Mouse (Mus musculus) gastrocnemius, postnatal 36 days (tissue): Measurements from ENCODE around the gene Krtap8-1. TPM values are rescaled to one million over a fixed set of nuclear protein-coding genes. Genes with fewer than 3 reads are reported as not detected.

Source experiments
- DNase-seq, 2 experiments: peaks; one replicate each; pipeline ENCODE4 v3.0.0; 2022
- intact Hi-C: fragments of 180-260 bp; cut with DNase I; formaldehyde crosslinking; loops from one replicate; pipeline ENCODE4 v1.15.1; 2025
- long read RNA-seq, 2 experiments: library from polyadenylated mRNA; stranded (forward); transcript quantifications; one replicate each; pipeline ENCODE4 v2.0.0; 2021
- total RNA-seq, 2 experiments: library from RNA; stranded (reverse); gene quantifications; 2 replicates each; pipeline ENCODE4 v1.2.3; 2021

Krtap8-1 gene
- not detected for total RNA-seq
- long read RNA-seq, experiment 1, result 0 reads
- long read RNA-seq, experiment 2, result 0 reads

GRCm38 (mm10) chr16:89487852-89488251, at the start of gene Krtap8-1:
Gene Krtap8-1, minus strand, starts transcription at chr16:89487952.
- no peak for DNase-seq
- intact Hi-C loops, result no loop called here

GRCm38 (mm10) chr16:89537349-89537748, 49.6 kb upstream of the Krtap8-1 start:
- intact Hi-C loops, result no loop called here
- DNase-seq, result no peak

- intact Hi-C loops, result no loop called here
- DNase-seq, result no peak
These were observed 42.8 kb upstream of the Krtap8-1 start for GRCm38 (mm10) chr16:89530547-89530946.

GRCm38 (mm10) chr16:89529846-89530245, 42.1 kb upstream of the Krtap8-1 start:
- intact Hi-C loops, result no loop called here
- DNase-seq, result no peak

GRCm38 (mm10) chr16:89528380-89528779, 40.6 kb upstream of the Krtap8-1 start:
- no peak for DNase-seq
- intact Hi-C loops, result no loop called here

- intact Hi-C loops, result loop anchor here (5.0 kb wide), 1 partner anchor 241 kb away; no protein-coding TSS in a partner anchor
These were observed 33.2 kb upstream of the Krtap8-1 start for GRCm38 (mm10) chr16:89520996-89521395.

GRCm38 (mm10) chr16:89520555-89520954, 32.8 kb upstream of the Krtap8-1 start:
- intact Hi-C loops, result loop anchor here (5.0 kb wide), 1 partner anchor 242 kb away; no protein-coding TSS in a partner anchor
- no peak for DNase-seq

More at GRCm38 (mm10) chr16:89520996-89521395, 33.2 kb upstream of the Krtap8-1 start:
- DNase-seq, result no peak

- no peak for DNase-seq
- intact Hi-C loops, result loop anchor here (5.0 kb wide), 1 partner anchor 242 kb away; no protein-coding TSS in a partner anchor
These were observed 32.3 kb upstream of the Krtap8-1 start for GRCm38 (mm10) chr16:89520091-89520490.

- intact Hi-C loops, result no loop called here
- no peak for DNase-seq
These were observed 29.9 kb upstream of the Krtap8-1 start for GRCm38 (mm10) chr16:89517635-89518034.

- intact Hi-C loops, result no loop called here
- DNase-seq, result no peak
These were observed 25.7 kb upstream of the Krtap8-1 start for GRCm38 (mm10) chr16:89513431-89513830.

GRCm38 (mm10) chr16:89508223-89508622, 20.5 kb upstream of the Krtap8-1 start, which contains the start of gene Krtap7-1:
Gene Krtap7-1, minus strand, starts transcription at chr16:89508323.
- intact Hi-C loops, result no loop called here
- no peak for DNase-seq

- intact Hi-C loops, result no loop called here
- no peak for DNase-seq
These were observed 15.8 kb upstream of the Krtap8-1 start for GRCm38 (mm10) chr16:89503571-89503970.

- DNase-seq, result no peak
- intact Hi-C loops, result no loop called here
These were observed 14.1 kb upstream of the Krtap8-1 start for GRCm38 (mm10) chr16:89501870-89502269.

- DNase-seq, result no peak
- intact Hi-C loops, result no loop called here
These were observed 9.2 kb upstream of the Krtap8-1 start for GRCm38 (mm10) chr16:89497002-89497401.

- intact Hi-C loops, result no loop called here
- DNase-seq, result no peak
These were observed 7.8 kb upstream of the Krtap8-1 start for GRCm38 (mm10) chr16:89495394-89496153.

GRCm38 (mm10) chr16:89477679-89478314, 10.0 kb downstream of the Krtap8-1 start:
- intact Hi-C loops, result no loop called here

GRCm38 (mm10) chr16:89461189-89461588, 26.6 kb downstream of the Krtap8-1 start:
- intact Hi-C loops, result no loop called here
- DNase-seq, result no peak

More at GRCm38 (mm10) chr16:89477679-89478314, 10.0 kb downstream of the Krtap8-1 start:
- DNase-seq, result no peak
